Mouse (Mus musculus): Measurements from ENCODE around the gene Acot7. TPM values are rescaled to one million over a fixed set of nuclear protein-coding genes. Genes with fewer than 3 reads are reported as not detected.

Acot7 gene
- total RNA-seq, 2 experiments from 2014 or later, result 39.1 to 44.4 TPM

Other genes with a start within 250 kb of the Acot7 start
- gene Dnajc11, start 244.4 kb upstream of the Acot7 start, total RNA-seq (2021), result 10 to 100 TPM; 86.2 to 94.5 TPM
- gene Thap3, start 189.1 kb upstream of the Acot7 start, total RNA-seq (2021), result 10 to 100 TPM; 35.6 to 41.8 TPM
- gene Phf13, start 181.9 kb upstream of the Acot7 start, total RNA-seq (2021), result 10 to 100 TPM; 24.8 to 28.0 TPM
- gene Klhl21, start 169.3 kb upstream of the Acot7 start, total RNA-seq (2021), result 10 to 100 TPM; 18.8 to 19.3 TPM
- gene Zbtb48, start 150.5 kb upstream of the Acot7 start, total RNA-seq (2021), result 10 to 100 TPM; 16.8 to 17.0 TPM
- under 1 TPM; 0.25 to 0.37 TPM for gene Tas1r1, start 139.6 kb upstream of the Acot7 start, total RNA-seq (2021)
- gene Nol9, start 138.8 kb upstream of the Acot7 start, total RNA-seq (2021), result 10 to 100 TPM; 22.5 to 23.4 TPM
- gene Plekhg5, start 105.6 kb upstream of the Acot7 start, total RNA-seq (2021), result 10 to 100 TPM; 26.2 to 32.1 TPM
- gene Tnfrsf25, start 62.2 kb upstream of the Acot7 start, total RNA-seq (2021), result 1 to 10 TPM; 1.2 to 1.4 TPM
- gene Espn, start 25.8 kb upstream of the Acot7 start, total RNA-seq (2021), result 1 to 10 TPM; 1.0 to 5.1 TPM
- gene Hes2, start 19.3 kb upstream of the Acot7 start, total RNA-seq (2021), result not detected
- 10 to 100 TPM; 13.9 to 15.5 TPM for gene Gpr153, start 96.1 kb downstream of the Acot7 start, total RNA-seq (2021)
- not detected for gene Hes3, start 113.5 kb downstream of the Acot7 start, total RNA-seq (2021)
- gene Icmt, start 119.1 kb downstream of the Acot7 start, total RNA-seq (2021), result 10 to 100 TPM; 35.4 to 35.5 TPM
- gene Rnf207, start 140.9 kb downstream of the Acot7 start, total RNA-seq (2021), result 1 to 10 TPM; 1.2 to 1.3 TPM
- gene Rpl22, start 147.6 kb downstream of the Acot7 start, total RNA-seq (2021), result 100 to 1,000 TPM; 608 to 640 TPM
- gene Chd5, start 160.5 kb downstream of the Acot7 start, total RNA-seq (2021), result 10 to 100 TPM; 19.0 to 24.7 TPM